Mouse (Mus musculus) C2C12 (cell line): ENCODE results near the gene Cpox. TPM values are rescaled to one million over a fixed set of nuclear protein-coding genes. Genes with fewer than 3 reads are reported as not detected.

ENCODE experiments used
- H3K27me3 ChIP-seq: one replicate; pipeline ENCODE4 v1.6.1; 2011; ENCODE audit not compliant: control insufficient read depth, insufficient read depth, insufficient read length
- H3K36me3 ChIP-seq: one replicate; pipeline ENCODE4 v1.6.1; 2011; ENCODE audit not compliant: control insufficient read depth, insufficient read depth
- H3K4me3 ChIP-seq: one replicate; pipeline ENCODE4 v1.5.1; 2011; ENCODE audit warnings: mild to moderate bottlenecking, control low read depth; ENCODE audit not compliant: poor library complexity, insufficient read depth, severe bottlenecking
- H3K79me2 ChIP-seq: one replicate; pipeline ENCODE4 v1.6.1; 2011; ENCODE audit not compliant: control insufficient read depth, insufficient read depth
- H3K79me3 ChIP-seq: one replicate; pipeline ENCODE4 v1.6.1; 2011; ENCODE audit warnings: low read depth, control low read depth
- H3ac ChIP-seq: one replicate; pipeline ENCODE3; 2011; ENCODE audit warnings: low read depth; ENCODE audit not compliant: control insufficient read depth, insufficient read length
- CEBPB ChIP-seq: IDR thresholded peaks from one replicate; pipeline ENCODE4 v1.6.1; 2011; ENCODE audit warnings: low read depth, mild to moderate bottlenecking, control low read depth, moderate library complexity
- CTCF ChIP-seq: IDR thresholded peaks from one replicate; pipeline ENCODE4 v1.5.1; 2011; ENCODE audit not compliant: control insufficient read depth, insufficient read depth, insufficient read length
- FOSL1 ChIP-seq: IDR thresholded peaks from one replicate; pipeline ENCODE4 v1.8.0; 2011; ENCODE audit warnings: mild to moderate bottlenecking, low read length; ENCODE audit not compliant: poor library complexity, insufficient read depth, severe bottlenecking
- MAX ChIP-seq: IDR thresholded peaks from one replicate; pipeline ENCODE4 v1.6.1; 2011; ENCODE audit warnings: mild to moderate bottlenecking, control low read depth
- MYOD1 ChIP-seq: IDR thresholded peaks from one replicate; pipeline ENCODE4 v1.6.1; 2011; ENCODE audit warnings: low read depth; ENCODE audit not compliant: control insufficient read depth, insufficient read length
- MYOG ChIP-seq: IDR thresholded peaks from one replicate; pipeline ENCODE4 v1.6.1; 2011; ENCODE audit not compliant: control insufficient read depth, insufficient read length; ENCODE audit errors: extremely low read depth
- USF1 ChIP-seq: IDR thresholded peaks from one replicate; pipeline ENCODE4 v1.6.1; 2011; ENCODE audit warnings: low read depth, mild to moderate bottlenecking, control low read depth, moderate library complexity
- polyA plus RNA-seq: library from polyadenylated mRNA; unstranded; fragments of >200 nt; fragmentation: generic; extraction: Trizol; gene quantifications from one replicate; pipeline ENCODE4 v1.2.1, GENCODE M21; 2012; ENCODE audit warnings: missing spikeins

Cpox gene
- polyA plus RNA-seq, 1 experiment: 9.8 TPM

DNA sequence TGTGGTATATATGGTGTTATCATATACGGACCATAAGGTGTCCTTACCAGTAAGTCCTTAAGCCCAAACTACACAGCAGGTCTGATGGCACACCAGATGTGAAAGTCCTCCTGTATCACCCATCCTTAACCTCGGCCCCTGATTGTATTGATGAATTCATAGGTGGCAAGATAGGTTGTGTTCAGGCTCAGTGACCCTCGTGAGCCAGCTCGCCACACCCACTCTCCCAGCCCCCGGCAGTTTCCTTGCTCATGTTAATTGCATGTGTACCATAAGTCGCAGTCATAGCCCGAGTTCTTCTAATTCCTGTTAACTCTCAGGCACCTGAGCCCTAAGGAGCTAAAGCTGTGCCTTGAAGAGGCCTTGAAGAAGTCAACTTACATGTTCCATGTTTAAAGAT is 6.1 kb downstream of the Cpox start:
- H3K36me3 ChIP-seq: peaks cover 59% of the 10 kb centered on the region
- no peaks in the 10 kb centered on the region for H3K27me3 ChIP-seq
- no peaks in the 10 kb centered on the region for H3K79me3 ChIP-seq
- H3ac ChIP-seq: no peak overlapping the region
- H3K4me3 ChIP-seq: no peak overlapping the region
- no peaks in the 10 kb centered on the region for H3K79me2 ChIP-seq
- TF ChIP-seq MYOD1: no peak

- Histone ChIP-seq H3ac (no peak overlapping the region), H3K79me3 (no peaks in the 10 kb centered on the region), H3K27me3 (no peaks in the 10 kb centered on the region), H3K79me2 (no peaks in the 10 kb centered on the region), H3K36me3 (peaks cover 59% of the 10 kb centered on the region), H3K4me3 (no peak overlapping the region)
- TF ChIP-seq MYOD1 (no peak), FOSL1 (no peak), CEBPB (no peak), MAX (no peak), USF1 (no peak), CTCF (no peak), MYOG (no peak)
These were observed 6.5 kb downstream of the Cpox start for GRCm38 (mm10) chr16:58676633-58677032.

DNA sequence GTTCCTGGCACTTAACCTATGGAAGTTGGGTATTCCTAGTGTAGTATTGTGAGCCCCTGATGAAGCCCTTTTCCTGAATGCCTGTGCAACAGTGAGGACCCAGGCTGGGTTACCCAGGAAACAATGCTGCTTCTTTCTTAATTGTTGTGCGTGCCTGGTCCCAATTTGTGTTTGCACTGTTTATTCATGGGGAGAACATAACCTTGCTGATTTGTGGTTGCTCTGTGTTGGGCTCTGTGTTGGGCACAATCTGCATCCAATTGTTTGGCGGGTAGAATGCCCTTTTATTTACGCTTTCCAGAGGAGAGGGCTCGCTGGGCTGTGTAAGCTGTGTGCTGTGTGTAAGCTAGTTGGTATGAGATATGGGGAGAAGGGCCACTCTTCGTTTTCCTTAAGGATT is 7.4 kb downstream of the Cpox start:
- Histone ChIP-seq H3ac (no peak overlapping the region), H3K79me3 (no peaks in the 10 kb centered on the region), H3K4me3 (no peak overlapping the region), H3K27me3 (no peaks in the 10 kb centered on the region), H3K36me3 (peaks cover 59% of the 10 kb centered on the region), H3K79me2 (no peaks in the 10 kb centered on the region)
- no peak for TF ChIP-seq FOSL1
- TF ChIP-seq CEBPB: no peak
- TF ChIP-seq USF1: no peak
- no peak for TF ChIP-seq MYOG
- TF ChIP-seq MAX: no peak
- no peak for TF ChIP-seq MYOD1
- TF ChIP-seq CTCF: no peak

- Histone ChIP-seq H3ac (no peak overlapping the region), H3K79me3 (no peaks in the 10 kb centered on the region), H3K79me2 (no peaks in the 10 kb centered on the region), H3K36me3 (peaks cover 55% of the 10 kb centered on the region), H3K27me3 (no peaks in the 10 kb centered on the region), H3K4me3 (no peak overlapping the region)
- TF ChIP-seq FOSL1: no peak
- no peak for TF ChIP-seq USF1
- no peak for TF ChIP-seq MYOG
- no peak for TF ChIP-seq MAX
- TF ChIP-seq CEBPB: no peak
- no peak for TF ChIP-seq CTCF
- no peak for TF ChIP-seq MYOD1
These were observed 8.6 kb downstream of the Cpox start for GRCm38 (mm10) chr16:58678660-58679059.

DNA sequence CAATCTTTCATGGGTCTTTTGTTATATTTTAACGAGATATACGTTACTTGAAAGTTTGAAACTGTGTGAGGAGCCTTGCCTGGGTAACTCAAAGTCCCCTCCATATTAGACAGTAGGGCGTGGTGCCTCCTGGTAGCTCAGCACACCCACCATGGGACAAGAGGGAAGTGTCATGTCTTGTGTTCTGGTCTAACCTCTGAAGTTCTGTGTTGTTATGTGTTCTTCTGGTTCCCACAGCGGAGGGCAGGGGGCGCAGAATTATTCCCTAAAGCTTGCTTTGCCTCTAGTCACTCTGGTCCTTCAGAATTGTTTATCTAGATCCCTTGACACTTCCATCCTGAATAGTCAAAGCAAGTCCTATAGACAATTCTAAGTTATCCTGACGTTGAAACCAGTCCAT is 12.0 kb downstream of the Cpox start:
- H3ac ChIP-seq: no peak overlapping the region
- H3K79me2 ChIP-seq: no peaks in the 10 kb centered on the region
- peaks cover 26% of the 10 kb centered on the region for H3K36me3 ChIP-seq
- TF ChIP-seq CEBPB (no peak), MYOD1 (no peak), CTCF (no peak), FOSL1 (no peak), MAX (no peak), MYOG (no peak), USF1 (no peak)
- H3K79me3 ChIP-seq: no peaks in the 10 kb centered on the region
- no peaks in the 10 kb centered on the region for H3K27me3 ChIP-seq
- H3K4me3 ChIP-seq: no peak overlapping the region

- Histone ChIP-seq H3K79me2 (no peaks in the 10 kb centered on the region), H3ac (no peak overlapping the region), H3K36me3 (peaks cover 19% of the 10 kb centered on the region), H3K27me3 (no peaks in the 10 kb centered on the region), H3K79me3 (no peaks in the 10 kb centered on the region), H3K4me3 (no peak overlapping the region)
- TF ChIP-seq MYOD1 (no peak), CTCF (no peak), MYOG (no peak), CEBPB (no peak), USF1 (no peak), FOSL1 (no peak), MAX (no peak)
These were observed 12.8 kb downstream of the Cpox start for GRCm38 (mm10) chr16:58682870-58683269.

DNA sequence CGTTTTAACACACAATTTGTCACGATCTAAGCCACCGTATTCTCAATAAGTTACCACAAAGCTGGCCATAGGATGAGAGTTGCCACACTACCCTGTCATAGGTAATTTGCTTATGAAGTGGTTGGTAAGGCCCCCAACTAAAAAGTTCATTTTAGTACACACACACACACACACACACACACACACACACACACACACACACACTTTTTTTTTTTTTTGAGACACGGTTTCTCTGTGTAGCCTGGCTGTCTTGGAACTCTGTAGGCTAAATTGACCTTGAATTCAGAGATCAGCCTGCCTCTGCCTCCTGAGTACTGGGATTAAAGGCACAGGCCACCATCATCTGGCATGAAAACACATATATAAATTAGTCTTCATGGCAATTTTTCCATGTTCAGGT is 13.8 kb downstream of the Cpox start:
- no peak overlapping the region for H3K4me3 ChIP-seq
- H3K79me3 ChIP-seq: no peaks in the 10 kb centered on the region
- no peaks in the 10 kb centered on the region for H3K27me3 ChIP-seq
- no peaks in the 10 kb centered on the region for H3K79me2 ChIP-seq
- H3ac ChIP-seq: no peak overlapping the region
- TF ChIP-seq USF1: no peak
- no peak for TF ChIP-seq MYOG
- no peak for TF ChIP-seq CTCF
- no peak for TF ChIP-seq MAX
- TF ChIP-seq MYOD1: no peak
- no peak for TF ChIP-seq CEBPB
- TF ChIP-seq FOSL1: no peak
- peaks cover 9% of the 10 kb centered on the region for H3K36me3 ChIP-seq
